Mouse (Mus musculus): ENCODE measurements around the gene Acrbp.
"Not testable (repeated sequence)": the region's sequence is repeated elsewhere in the genome, so short reads cannot be mapped to it uniquely, and the experiment has no call there.

Gene Acrbp

GRCm38 (mm10) chr6:125049678-125050077 lies at the start of gene Acrbp:
Acrbp (plus strand) TSS chr6:125049689.
- DNase-seq (ENCODE audit: low read depth, low spot score): no peak

- DNase-seq (ENCODE audit: low read depth, low spot score): no peak
Measured at GRCm38 (mm10) chr6:125003706-125004105, 45.8 kb upstream of the Acrbp start.

- no peak for DNase-seq (ENCODE audit: low read depth, low spot score)
Measured at GRCm38 (mm10) chr6:125005086-125005485, 44.4 kb upstream of the Acrbp start.

GRCm38 (mm10) chr6:125008060-125008459 lies 41.4 kb upstream of the Acrbp start:
- no peak for DNase-seq (ENCODE audit: low read depth, low spot score)

- DNase-seq (ENCODE audit: low read depth, low spot score): peak; percentile 99
Measured at GRCm38 (mm10) chr6:125008586-125009128, 40.8 kb upstream of the Acrbp start.

- no peak for DNase-seq (ENCODE audit: low read depth, low spot score)
Measured at GRCm38 (mm10) chr6:125009129-125009180, 40.5 kb upstream of the Acrbp start, which contains the start of gene Zfp384. Zfp384 (plus strand) TSS chr6:125009145.

GRCm38 (mm10) chr6:125009181-125010073 lies 40.1 kb upstream of the Acrbp start:
- peak; percentile 74 for DNase-seq (ENCODE audit: low read depth, low spot score)

GRCm38 (mm10) chr6:125017682-125018081 lies 31.8 kb upstream of the Acrbp start:
- DNase-seq (ENCODE audit: low read depth, low spot score): no peak

- not testable (repeated sequence) for DNase-seq (ENCODE audit: low read depth, low spot score)
Measured at GRCm38 (mm10) chr6:125030532-125030931, 19.0 kb upstream of the Acrbp start.

- DNase-seq (ENCODE audit: low read depth, low spot score): no peak
Measured at GRCm38 (mm10) chr6:125031604-125032003, 17.9 kb upstream of the Acrbp start.

- DNase-seq (ENCODE audit: low read depth, low spot score): no peak
Measured at GRCm38 (mm10) chr6:125038666-125039065, 10.8 kb upstream of the Acrbp start.

GRCm38 (mm10) chr6:125039131-125039530 lies 10.4 kb upstream of the Acrbp start:
- DNase-seq (ENCODE audit: low read depth, low spot score): no peak

- DNase-seq (ENCODE audit: low read depth, low spot score): peak; percentile 98
Measured at GRCm38 (mm10) chr6:125039533-125040153, 9.8 kb upstream of the Acrbp start, which contains the start of gene Ing4. Ing4 (plus strand) TSS chr6:125039760.

- DNase-seq (ENCODE audit: low read depth, low spot score): no peak
Measured at GRCm38 (mm10) chr6:125040221-125040620, 9.3 kb upstream of the Acrbp start.

GRCm38 (mm10) chr6:125041047-125041446 lies 8.4 kb upstream of the Acrbp start:
- no peak for DNase-seq (ENCODE audit: low read depth, low spot score)

- DNase-seq (ENCODE audit: low read depth, low spot score): no peak
Measured at GRCm38 (mm10) chr6:125042081-125042480, 7.4 kb upstream of the Acrbp start.

- peak; percentile 36 for DNase-seq (ENCODE audit: low read depth, low spot score)
Measured at GRCm38 (mm10) chr6:125046691-125047090, 2.8 kb upstream of the Acrbp start.

GRCm38 (mm10) chr6:125051237-125051636 lies 1.7 kb downstream of the Acrbp start:
- DNase-seq (ENCODE audit: low read depth, low spot score): no peak

- no peak for DNase-seq (ENCODE audit: low read depth, low spot score)
Measured at GRCm38 (mm10) chr6:125061493-125061892, 12.0 kb downstream of the Acrbp start.

GRCm38 (mm10) chr6:125062511-125062910 lies 13.0 kb downstream of the Acrbp start:
- DNase-seq (ENCODE audit: low read depth, low spot score): no peak

GRCm38 (mm10) chr6:125063906-125064305 lies 14.4 kb downstream of the Acrbp start:
- DNase-seq (ENCODE audit: low read depth, low spot score): no peak

GRCm38 (mm10) chr6:125065223-125065622 lies 15.7 kb downstream of the Acrbp start:
- not testable (repeated sequence) for DNase-seq (ENCODE audit: low read depth, low spot score)

GRCm38 (mm10) chr6:125067571-125067995 lies 18.1 kb downstream of the Acrbp start, which contains the start of gene Lpar5:
Lpar5 (plus strand) TSS chr6:125067920.
- DNase-seq (ENCODE audit: low read depth, low spot score): no peak

Measured in retina, adult 2 months (tissue).